Mouse (Mus musculus) intestine, postnatal 0 days (tissue): ENCODE data around the gene Zfp781. TPM values are rescaled to one million over a fixed set of nuclear protein-coding genes. Genes with fewer than 3 reads are reported as not detected.
"Not testable (repeated sequence)": the region's sequence is repeated elsewhere in the genome, so short reads cannot be mapped to it uniquely, and the experiment has no call there.

Experiments
- ATAC-seq: fragments of 200-750 bp; cut with Nextera tagmentation; 2 replicates; pipeline ENCODE4 v1.8.0; 2017; ENCODE audit warnings: mild to moderate bottlenecking, moderate TSS enrichment, moderate library complexity
- H3K27ac ChIP-seq: fragments of 300-500 bp; sonication (generic); 2 replicates; pipeline ENCODE4 v1.5.1; 2014; ENCODE audit warnings: mild to moderate bottlenecking, low read depth, low read length, moderate library complexity
- H3K27me3 ChIP-seq: fragments of 300-500 bp; sonication (generic); replicated peaks from 2 replicates; pipeline ENCODE4 v1.6.1; 2014; ENCODE audit warnings: low read length, mixed read lengths; ENCODE audit not compliant: control insufficient read depth, insufficient read depth
- H3K36me3 ChIP-seq: fragments of 300-500 bp; sonication (generic); 2 replicates; pipeline ENCODE4 v1.6.1; 2014; ENCODE audit warnings: mild to moderate bottlenecking, moderate library complexity; ENCODE audit not compliant: control insufficient read depth, insufficient read depth
- H3K4me1 ChIP-seq: fragments of 300-500 bp; sonication (generic); replicated peaks from 2 replicates; pipeline ENCODE4 v1.6.1; 2014; ENCODE audit warnings: antibody characterized with exemption, low read length, mixed read lengths; ENCODE audit not compliant: control insufficient read depth, insufficient read depth
- H3K4me2 ChIP-seq: fragments of 300-500 bp; sonication (generic); replicated peaks from 2 replicates; pipeline ENCODE4 v1.6.1; 2014; ENCODE audit warnings: low read depth, mild to moderate bottlenecking, moderate library complexity
- H3K4me3 ChIP-seq: fragments of 300-500 bp; sonication (generic); 2 replicates; pipeline ENCODE4 v1.5.1; 2014; ENCODE audit warnings: low read depth, low read length
- H3K9ac ChIP-seq: fragments of 300-500 bp; sonication (generic); 2 replicates; pipeline ENCODE4 v1.6.1; 2014; ENCODE audit warnings: mild to moderate bottlenecking, low read depth, low read length
- H3K9me3 ChIP-seq: fragments of 300-500 bp; sonication (generic); 2 replicates; pipeline ENCODE4 v1.6.1; 2016; ENCODE audit warnings: mixed run types; ENCODE audit not compliant: control insufficient read depth
- WGBS: fragments of 180-500 bp; shearing (Covaris S2); extraction: QIAGEN DNeasy Blood & Tissue Kit; methylation state at CpG from one replicate; pipeline ENCODE4 v1.1.7; 2014; 5-methylcytosine and 5-hydroxymethylcytosine counted together
- polyA plus RNA-seq: library from polyadenylated mRNA; unstranded; fragments of >200 nt; fragmentation: Nextera tagmentation; extraction: Ambion mirVana; gene quantifications from 2 replicates; pipeline ENCODE4 v1.2.1, GENCODE M21; 2015

Zfp781 gene
- 0.76 and 0.97 TPM in 2 replicates for polyA plus RNA-seq

GRCm38 (mm10) chr10:81929842-81930743, at the start of gene Zfp781:
Gene Zfp781 (minus strand): TSS chr10:81930480.
- H3K9ac ChIP-seq, H3K4me2 ChIP-seq, H3K27me3 ChIP-seq, H3K4me1 ChIP-seq, H3K9me3 ChIP-seq, H3K4me3 ChIP-seq, H3K27ac ChIP-seq, H3K36me3 ChIP-seq: not testable (repeated sequence)
- peak; percentile 96 for ATAC-seq
- WGBS = no CpG with 5 or more reads among the region's 43 CpGs

- not testable (repeated sequence) for ATAC-seq, H3K4me3 ChIP-seq, H3K4me2 ChIP-seq, H3K9me3 ChIP-seq, H3K27me3 ChIP-seq, H3K9ac ChIP-seq, H3K36me3 ChIP-seq, H3K27ac ChIP-seq, H3K4me1 ChIP-seq
- no CpG with 5 or more reads among the region's 44 CpGs for WGBS
Observed at GRCm38 (mm10) chr10:81978365-81979003, 48.2 kb upstream of the Zfp781 start.

GRCm38 (mm10) chr10:81930744-81931118, 451 bp upstream of the Zfp781 start:
- H3K4me2 ChIP-seq, H3K4me3 ChIP-seq, H3K9ac ChIP-seq, H3K27ac ChIP-seq, H3K9me3 ChIP-seq, ATAC-seq, H3K27me3 ChIP-seq, H3K36me3 ChIP-seq, H3K4me1 ChIP-seq: not testable (repeated sequence)
- no CpG with 5 or more reads among the region's 3 CpGs for WGBS

- not testable (repeated sequence) for H3K4me1 ChIP-seq, H3K27ac ChIP-seq, H3K27me3 ChIP-seq, H3K36me3 ChIP-seq, H3K9ac ChIP-seq, H3K9me3 ChIP-seq, H3K4me2 ChIP-seq, H3K4me3 ChIP-seq
- peak; percentile 100 for ATAC-seq
- 18% methylated on average over 4 of the region's 49 CpGs for WGBS
Observed at GRCm38 (mm10) chr10:81863409-81864407, 66.6 kb downstream of the Zfp781 start, which contains the start of gene Gm32687. Gene Gm32687 (plus strand): TSS chr10:81863934.

Other genes with a start within 250 kb of the Zfp781 start
- gene Zfp433, start 225.7 kb downstream of the Zfp781 start, polyA plus RNA-seq = 4.4 and 7.8 TPM in 2 replicates
- 1.0 and 1.4 TPM in 2 replicates for gene Gm3055, start 159.3 kb downstream of the Zfp781 start, polyA plus RNA-seq
- gene Gm4767, start 118.3 kb downstream of the Zfp781 start, polyA plus RNA-seq = 1.3 and 1.4 TPM in 2 replicates
- 3.4 and 4.5 TPM in 2 replicates for gene Gm32687, start 66.5 kb downstream of the Zfp781 start, polyA plus RNA-seq
- 4.8 TPM in 2 replicates for gene Zfp873, start 117.6 kb upstream of the Zfp781 start, polyA plus RNA-seq
- 0.92 and 1.4 TPM in 2 replicates for gene BC024063, start 152.9 kb upstream of the Zfp781 start, polyA plus RNA-seq
- gene AU041133, start 197.5 kb upstream of the Zfp781 start, polyA plus RNA-seq = 3.0 TPM in 2 replicates